Mouse (Mus musculus) stomach, embryonic 14.5 days (tissue): ENCODE results near the gene Blm. TPM values are rescaled to one million over a fixed set of nuclear protein-coding genes. Genes with fewer than 3 reads are reported as not detected.

Source experiments
- ATAC-seq: fragments of 200-750 bp; cut with Nextera tagmentation; 2 replicates; pipeline ENCODE4 v1.8.0; 2017; ENCODE audit warnings: low read depth, moderate TSS enrichment; ENCODE audit not compliant: insufficient number of reproducible peaks, insufficient read depth, low FRiP score
- H3K27ac ChIP-seq: fragments of 300-500 bp; sonication (generic); 2 replicates; pipeline ENCODE4 v1.5.1; 2014; ENCODE audit warnings: mild to moderate bottlenecking, low read length, moderate library complexity, mixed read lengths
- H3K27me3 ChIP-seq: fragments of 300-500 bp; sonication (generic); 2 replicates; pipeline ENCODE4 v1.6.1; 2014; ENCODE audit warnings: low read length, control low read depth, mixed read lengths; ENCODE audit not compliant: control insufficient read depth, insufficient read depth
- H3K36me3 ChIP-seq: fragments of 300-500 bp; sonication (generic); 2 replicates; pipeline ENCODE4 v1.6.1; 2014; ENCODE audit warnings: mild to moderate bottlenecking, control low read depth, low read length, moderate library complexity, mixed read lengths; ENCODE audit not compliant: control insufficient read depth, insufficient read depth
- H3K4me1 ChIP-seq: fragments of 300-500 bp; sonication (generic); 2 replicates; pipeline ENCODE4 v1.6.1; 2014; ENCODE audit warnings: low read length, control low read depth, mixed read lengths; ENCODE audit not compliant: control insufficient read depth, insufficient read depth
- H3K4me2 ChIP-seq: fragments of 300-500 bp; sonication (generic); replicated peaks from 2 replicates; pipeline ENCODE4 v1.6.1; 2014; ENCODE audit warnings: low read depth, low read length, control low read depth
- H3K4me3 ChIP-seq: fragments of 300-500 bp; sonication (generic); 2 replicates; pipeline ENCODE4 v1.5.1; 2014; ENCODE audit warnings: low read depth, low read length, control low read depth
- H3K9ac ChIP-seq: fragments of 300-500 bp; sonication (generic); replicated peaks from 2 replicates; pipeline ENCODE4 v1.6.1; 2014; ENCODE audit warnings: low read depth, mild to moderate bottlenecking, control low read depth, low read length, moderate library complexity, mixed read lengths
- H3K9me3 ChIP-seq: fragments of 300-500 bp; sonication (generic); 2 replicates; pipeline ENCODE4 v1.6.1; 2016; ENCODE audit warnings: low read depth, low read length, control low read depth; ENCODE audit not compliant: control insufficient read depth
- WGBS: fragments of 180-500 bp; shearing (Covaris S2); extraction: QIAGEN DNeasy Blood & Tissue Kit; methylation state at CpG from one replicate; pipeline ENCODE4 v1.1.7; 2014; 5-methylcytosine and 5-hydroxymethylcytosine counted together
- polyA plus RNA-seq: library from polyadenylated mRNA; unstranded; fragments of >200 nt; fragmentation: Nextera tagmentation; extraction: Ambion mirVana; gene quantifications from 2 replicates; pipeline ENCODE4 v1.2.1, GENCODE M21; 2014

Blm gene
- polyA plus RNA-seq, 1 experiment from 2014 or later: 24.0 TPM

- no peak for ATAC-seq
- H3K4me2 ChIP-seq: no peak overlapping the region
- no peak overlapping the region for H3K9ac ChIP-seq
- no peak overlapping the region for H3K4me3 ChIP-seq
- H3K36me3 ChIP-seq: peaks cover 7% of the 10 kb centered on the region; the same call in 1 of the 2 replicates
- peaks cover 16% of the 10 kb centered on the region for H3K4me1 ChIP-seq
- H3K27ac ChIP-seq: no peak overlapping the region
- 94% methylated on average over 8 of the region's 8 CpGs for WGBS
- H3K9me3 ChIP-seq: no peaks in the 10 kb centered on the region
- H3K27me3 ChIP-seq: no peaks in the 10 kb centered on the region
Observed at GRCm38 (mm10) chr7:80447336-80447735, 87.6 kb downstream of the Blm start.

GRCm38 (mm10) chr7:80446221-80446878 lies 88.6 kb downstream of the Blm start:
- H3K4me3 ChIP-seq: no peak overlapping the region
- ATAC-seq: no peak
- no peak overlapping the region for H3K4me2 ChIP-seq
- H3K36me3 ChIP-seq: no peaks in the 10 kb centered on the region
- H3K4me1 ChIP-seq: peaks cover 20% of the 10 kb centered on the region
- H3K27ac ChIP-seq: no peak overlapping the region
- H3K9me3 ChIP-seq: no peaks in the 10 kb centered on the region
- 72% methylated on average over 7 of the region's 7 CpGs for WGBS
- H3K9ac ChIP-seq: no peak overlapping the region
- H3K27me3 ChIP-seq: no peaks in the 10 kb centered on the region

GRCm38 (mm10) chr7:80445492-80445891 lies 89.4 kb downstream of the Blm start:
- Histone ChIP-seq H3K36me3 (no peaks in the 10 kb centered on the region), H3K4me3 (no peak overlapping the region), H3K4me2 (no peak overlapping the region), H3K4me1 (peaks cover 22% of the 10 kb centered on the region), H3K9ac (no peak overlapping the region), H3K27me3 (no peaks in the 10 kb centered on the region), H3K9me3 (no peaks in the 10 kb centered on the region), H3K27ac (peak overlapping the region; percentile 52; the same call in 1 of the 2 replicates)
- 23% methylated on average over 6 of the region's 6 CpGs for WGBS
- peak; percentile 54 for ATAC-seq

- Histone ChIP-seq H3K36me3 (no peaks in the 10 kb centered on the region), H3K4me3 (no peak overlapping the region), H3K27me3 (no peaks in the 10 kb centered on the region), H3K4me2 (no peak overlapping the region), H3K27ac (no peak overlapping the region), H3K9ac (no peak overlapping the region), H3K9me3 (no peaks in the 10 kb centered on the region), H3K4me1 (peaks cover 22% of the 10 kb centered on the region)
- ATAC-seq: no peak
- WGBS: 53% methylated on average over 17 of the region's 17 CpGs
Observed at GRCm38 (mm10) chr7:80444401-80445249, 90.3 kb downstream of the Blm start.

GRCm38 (mm10) chr7:80443124-80443523 lies 91.8 kb downstream of the Blm start:
- no peak for ATAC-seq
- Histone ChIP-seq H3K9me3 (no peaks in the 10 kb centered on the region), H3K9ac (no peak overlapping the region), H3K36me3 (no peaks in the 10 kb centered on the region), H3K4me1 (peaks cover 22% of the 10 kb centered on the region), H3K27me3 (no peaks in the 10 kb centered on the region), H3K4me3 (no peak overlapping the region), H3K27ac (no peak overlapping the region), H3K4me2 (no peak overlapping the region)
- WGBS: 82% methylated on average over 3 of the region's 3 CpGs

- Histone ChIP-seq H3K27ac (no peak overlapping the region), H3K4me3 (no peak overlapping the region), H3K4me1 (peaks cover 22% of the 10 kb centered on the region), H3K4me2 (no peak overlapping the region), H3K27me3 (no peaks in the 10 kb centered on the region), H3K36me3 (no peaks in the 10 kb centered on the region), H3K9me3 (no peaks in the 10 kb centered on the region), H3K9ac (no peak overlapping the region)
- whole genome bisulfite sequencing: 56% methylated on average over 11 of the region's 11 CpGs
- no peak for ATAC-seq
Observed at GRCm38 (mm10) chr7:80441986-80442904, 92.7 kb downstream of the Blm start.

- H3K27ac ChIP-seq: no peak overlapping the region
- H3K36me3 ChIP-seq: no peaks in the 10 kb centered on the region
- no peaks in the 10 kb centered on the region for H3K9me3 ChIP-seq
- peaks cover 19% of the 10 kb centered on the region for H3K4me1 ChIP-seq
- H3K4me3 ChIP-seq: no peak overlapping the region
- WGBS: 47% methylated on average over 4 of the region's 4 CpGs
- ATAC-seq: peak; percentile 62; the same call in 1 of the 2 replicates
- no peak overlapping the region for H3K4me2 ChIP-seq
- H3K9ac ChIP-seq: no peak overlapping the region
- H3K27me3 ChIP-seq: no peaks in the 10 kb centered on the region
Observed at GRCm38 (mm10) chr7:80440685-80441084, 94.2 kb downstream of the Blm start.
